Mouse (Mus musculus) C2C12 (cell line): ENCODE measurements at regions not wholly inside any gene's neighbourhood (a gene's known extent, or its start where the extent isn't known, plus 50 kb on each side); places are given as distances from the start of the nearest gene placed in this dataset.

Experiments
- CEBPB ChIP-seq: IDR thresholded peaks from one replicate; pipeline ENCODE4 v1.6.1; 2011; ENCODE audit warnings: low read depth, mild to moderate bottlenecking, control low read depth, moderate library complexity
- CTCF ChIP-seq: IDR thresholded peaks from one replicate; pipeline ENCODE4 v1.5.1; 2011; ENCODE audit not compliant: control insufficient read depth, insufficient read depth, insufficient read length
- MAX ChIP-seq: IDR thresholded peaks from one replicate; pipeline ENCODE4 v1.6.1; 2011; ENCODE audit warnings: mild to moderate bottlenecking, control low read depth
- USF1 ChIP-seq: IDR thresholded peaks from one replicate; pipeline ENCODE4 v1.6.1; 2011; ENCODE audit warnings: low read depth, mild to moderate bottlenecking, control low read depth, moderate library complexity

- TF ChIP-seq CTCF (no peak), USF1 (no peak), CEBPB (no peak), MAX (no peak)
Observed at GRCm38 (mm10) chr7:66523959-66524358, 96.6 kb upstream of the Aldh1a3 start.
